Mouse (Mus musculus): Measurements from ENCODE around the gene Myo3b. TPM values are rescaled to one million over a fixed set of nuclear protein-coding genes. Genes with fewer than 3 reads are reported as not detected.

The Myo3b gene
- polyA plus RNA-seq, 1 experiment from 2014 or later = not detected

DNA sequence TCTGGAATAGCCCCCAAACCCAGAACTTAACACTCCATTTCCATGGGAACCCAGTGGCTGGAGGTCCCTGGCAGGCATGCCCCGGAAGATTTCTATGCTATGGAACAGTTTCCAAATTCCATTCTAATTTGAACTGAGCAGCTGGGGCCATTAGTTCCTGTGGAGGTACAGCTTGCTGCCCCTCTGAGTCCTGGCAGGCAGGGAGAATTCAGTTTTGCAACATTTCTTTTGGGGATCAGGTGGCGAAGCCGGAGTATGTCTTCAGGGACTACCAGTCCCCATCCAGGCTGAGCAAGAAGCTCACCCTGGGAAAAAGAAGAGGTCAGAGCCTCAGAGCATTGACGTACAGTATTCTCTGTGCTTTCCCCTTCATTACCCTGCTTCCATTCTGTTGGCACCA lies 94.4 kb downstream of the Myo3b start:
- Histone ChIP-seq H3K27ac (no peak overlapping the region), H3K9me3 (no peaks in the 10 kb centered on the region), H3K4me3 (replicated peaks) (no peak overlapping the region), H3K36me3 (no peaks in the 10 kb centered on the region), H3K9ac (replicated peaks) (no peak overlapping the region), H3K4me2 (no peak overlapping the region), H3K27me3 (peaks cover 23% of the 10 kb centered on the region; the same call in 1 of the 2 replicates), H3K4me1 (replicated peaks) (no peaks in the 10 kb centered on the region)
- WGBS = 82% methylated on average over 4 of the region's 4 CpGs
- no peak for ATAC-seq (ENCODE audit: insufficient number of reproducible peaks, insufficient read depth, low FRiP score, low TSS enrichment, low read depth)

DNA sequence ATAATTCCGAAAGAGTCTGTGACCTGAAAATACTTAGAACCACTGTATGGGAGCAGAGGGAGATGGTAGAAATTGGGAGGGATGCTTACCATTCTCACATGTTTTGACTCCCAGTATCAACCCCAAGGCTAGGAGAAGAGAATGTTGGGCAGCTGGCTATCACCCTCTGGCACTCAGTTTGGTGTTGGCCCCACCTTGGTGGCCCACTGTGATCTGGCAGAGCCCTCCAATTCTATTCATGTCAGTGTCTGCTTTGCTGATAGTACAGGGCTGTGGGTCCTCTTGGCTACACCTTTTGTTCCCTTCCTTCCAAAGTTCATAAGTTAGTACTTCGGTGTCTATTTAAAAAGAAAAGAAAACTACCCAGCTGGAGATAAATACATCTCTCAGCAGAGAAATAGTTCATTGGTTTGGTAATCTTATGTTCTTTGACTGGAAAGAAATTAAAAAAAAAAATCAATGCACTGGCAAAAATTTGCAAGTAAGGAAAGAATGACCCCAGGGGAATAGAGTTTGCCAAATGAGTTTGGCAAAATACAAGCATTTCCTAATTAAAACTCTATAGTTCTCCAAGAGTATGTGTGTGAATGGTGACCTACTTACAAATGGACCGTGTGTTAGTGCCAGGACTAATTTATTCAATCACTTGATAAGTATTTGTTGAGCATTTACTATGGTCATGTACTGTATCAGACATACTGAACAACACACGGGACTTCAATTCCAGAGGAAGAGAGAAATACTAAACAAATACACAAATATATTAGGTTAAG lies 98.5 kb downstream of the Myo3b start:
- H3K9ac ChIP-seq (replicated peaks) = no peak overlapping the region
- H3K4me2 ChIP-seq = no peak overlapping the region
- no peak overlapping the region for H3K27ac ChIP-seq

DNA sequence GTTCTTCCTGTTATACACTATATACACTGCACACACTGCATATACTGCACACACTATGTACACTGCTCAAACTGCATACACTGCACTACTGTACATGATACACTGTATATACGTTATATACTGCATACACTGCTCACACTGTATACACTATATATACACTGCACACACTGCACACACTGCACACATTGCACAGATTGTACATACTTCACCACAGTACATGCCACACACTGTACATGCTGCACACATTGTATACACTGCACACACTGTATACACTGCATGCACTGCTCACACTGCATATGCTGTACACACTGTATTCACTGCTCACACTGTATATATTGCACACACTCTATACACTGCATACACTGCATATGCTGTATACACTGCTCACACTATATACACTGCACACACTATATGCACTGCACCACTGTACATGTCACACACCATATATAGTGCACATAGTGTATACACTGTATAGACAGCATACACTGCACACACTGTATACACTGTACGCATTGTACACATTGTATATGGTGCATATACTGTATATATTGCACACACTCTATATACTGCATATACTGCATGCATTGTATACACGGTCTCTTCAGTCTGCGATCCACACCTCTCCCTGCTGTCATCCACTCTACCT lies 104.7 kb downstream of the Myo3b start:
- Histone ChIP-seq H3K27ac (no peak overlapping the region), H3K9ac (replicated peaks) (no peak overlapping the region), H3K27me3 (no peaks in the 10 kb centered on the region), H3K4me1 (replicated peaks) (no peaks in the 10 kb centered on the region), H3K36me3 (no peaks in the 10 kb centered on the region), H3K4me2 (no peak overlapping the region), H3K9me3 (no peaks in the 10 kb centered on the region), H3K4me3 (replicated peaks) (no peak overlapping the region)
- 95% methylated on average over 4 of the region's 4 CpGs for WGBS
- no peak for ATAC-seq (ENCODE audit: insufficient number of reproducible peaks, insufficient read depth, low FRiP score, low TSS enrichment, low read depth)

More for the DNA sequence above, 98.5 kb downstream of the Myo3b start:
- ATAC-seq (ENCODE audit: insufficient number of reproducible peaks, insufficient read depth, low FRiP score, low TSS enrichment, low read depth) = no peak
- Histone ChIP-seq H3K4me3 (replicated peaks) (no peak overlapping the region), H3K27me3 (no peaks in the 10 kb centered on the region), H3K9me3 (no peaks in the 10 kb centered on the region), H3K4me1 (replicated peaks) (no peaks in the 10 kb centered on the region), H3K36me3 (no peaks in the 10 kb centered on the region)
- 86% methylated on average over 4 of the region's 4 CpGs for WGBS

DNA sequence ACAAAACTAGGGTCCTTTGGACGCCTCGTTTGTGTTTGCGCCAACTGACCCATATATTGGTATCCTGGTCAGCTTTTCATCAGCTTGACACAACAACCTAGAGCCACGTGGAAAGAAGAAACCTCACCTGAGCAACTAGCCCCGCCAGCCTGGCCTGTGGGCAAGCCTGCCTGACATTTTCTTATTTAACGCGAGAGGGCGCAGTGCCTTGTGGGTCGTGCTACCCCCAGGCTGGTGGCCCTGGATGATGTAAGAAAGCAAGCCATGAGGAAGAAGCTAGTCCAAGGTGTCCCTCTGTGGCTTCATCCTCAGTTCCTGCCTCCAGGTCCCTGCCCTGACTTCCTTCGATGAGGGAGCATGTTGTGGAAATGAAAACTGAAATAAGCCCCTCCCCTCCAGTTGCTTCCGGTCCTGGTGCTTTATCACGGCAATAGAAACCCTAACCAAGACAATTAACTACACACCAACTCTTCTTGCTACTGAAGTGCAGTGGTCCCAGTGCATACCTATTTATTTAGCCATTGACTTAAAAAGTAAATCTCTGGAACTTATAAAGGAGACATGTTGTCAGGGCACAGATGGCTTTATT lies 108.2 kb downstream of the Myo3b start:
- Histone ChIP-seq H3K9me3 (no peaks in the 10 kb centered on the region), H3K27me3 (no peaks in the 10 kb centered on the region), H3K27ac (no peak overlapping the region), H3K4me3 (replicated peaks) (no peak overlapping the region), H3K9ac (replicated peaks) (no peak overlapping the region), H3K36me3 (no peaks in the 10 kb centered on the region), H3K4me2 (no peak overlapping the region), H3K4me1 (replicated peaks) (no peaks in the 10 kb centered on the region)
- no peak for ATAC-seq (ENCODE audit: insufficient number of reproducible peaks, insufficient read depth, low FRiP score, low TSS enrichment, low read depth)
- WGBS = 60% methylated on average over 12 of the region's 12 CpGs

DNA sequence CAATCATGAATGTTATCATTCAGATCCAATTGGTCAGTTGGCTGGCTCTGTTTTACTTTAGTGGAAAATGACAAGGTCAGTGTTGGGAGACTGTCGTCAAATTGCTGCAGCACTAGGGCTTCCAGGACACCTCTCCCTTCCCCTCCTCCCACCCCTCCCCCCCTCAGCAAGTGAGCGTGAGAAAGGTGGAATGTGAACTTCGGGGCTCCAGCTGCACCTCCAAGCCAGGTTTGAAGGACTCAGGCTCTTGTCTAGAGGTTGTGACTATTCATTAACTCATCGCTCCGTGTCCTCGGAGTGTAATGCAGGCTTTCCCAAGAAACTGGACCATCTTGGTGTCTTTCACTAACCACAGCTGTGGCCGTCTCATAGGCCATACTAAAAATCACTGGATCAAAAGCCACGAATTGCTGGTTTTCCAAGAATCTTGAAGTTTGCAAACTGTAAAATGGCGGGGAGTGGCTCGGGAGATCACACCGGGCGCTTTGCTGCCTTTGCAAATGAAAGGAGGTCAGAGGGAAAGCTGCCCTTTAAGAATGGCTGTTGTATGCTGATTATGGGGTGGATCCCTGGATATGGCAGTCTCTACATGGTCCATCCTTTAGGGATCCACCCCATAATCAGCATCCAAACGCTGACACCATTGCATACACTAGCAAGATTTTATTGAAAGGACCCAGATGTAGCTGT lies 110.0 kb downstream of the Myo3b start:
- H3K27me3 ChIP-seq = no peaks in the 10 kb centered on the region
- no peak overlapping the region for H3K9ac ChIP-seq (replicated peaks)
- no peak overlapping the region for H3K4me2 ChIP-seq
- H3K27ac ChIP-seq = no peak overlapping the region
- ATAC-seq (ENCODE audit: insufficient number of reproducible peaks, insufficient read depth, low FRiP score, low TSS enrichment, low read depth) = no peak
- no peak overlapping the region for H3K4me3 ChIP-seq (replicated peaks)
- H3K9me3 ChIP-seq = no peaks in the 10 kb centered on the region
- WGBS = 67% methylated on average over 13 of the region's 13 CpGs
- H3K4me1 ChIP-seq (replicated peaks) = no peaks in the 10 kb centered on the region
- H3K36me3 ChIP-seq = no peaks in the 10 kb centered on the region

DNA sequence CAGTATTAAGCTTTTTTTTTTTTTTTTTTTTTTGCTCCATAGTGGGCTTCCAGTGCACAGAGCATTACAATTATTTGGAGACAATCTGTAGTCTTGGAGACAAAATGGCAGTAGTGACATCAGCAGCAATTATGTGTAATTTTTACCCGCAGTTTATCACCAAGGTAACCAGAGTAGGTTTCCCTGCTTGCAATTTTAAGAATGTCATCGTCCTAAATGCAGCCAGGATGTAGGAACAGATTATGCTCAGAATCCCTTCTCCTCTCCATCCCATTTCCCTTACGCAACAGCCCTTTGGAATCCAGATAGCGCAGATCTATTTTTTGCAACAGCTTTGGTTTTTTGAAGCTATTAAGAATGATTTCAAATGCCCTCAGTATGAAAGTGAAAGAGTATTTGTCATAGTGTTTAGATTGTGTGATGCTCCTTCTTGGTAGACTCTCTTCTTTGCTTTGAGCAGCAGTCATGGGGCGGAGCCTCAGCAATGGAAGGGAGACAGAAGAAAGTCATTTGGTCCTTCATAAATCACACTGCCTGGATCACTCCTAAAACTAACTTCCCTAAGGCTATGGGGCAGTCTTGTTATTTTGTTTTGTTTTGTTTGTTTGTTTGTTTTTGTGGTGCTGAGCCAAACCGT lies 111.6 kb downstream of the Myo3b start:
- no peak overlapping the region for H3K9ac ChIP-seq (replicated peaks)
- H3K27ac ChIP-seq = no peak overlapping the region
- no peaks in the 10 kb centered on the region for H3K27me3 ChIP-seq
- no peaks in the 10 kb centered on the region for H3K9me3 ChIP-seq
- WGBS = 80% methylated on average over 6 of the region's 6 CpGs
- no peak for ATAC-seq (ENCODE audit: insufficient number of reproducible peaks, insufficient read depth, low FRiP score, low TSS enrichment, low read depth)
- no peaks in the 10 kb centered on the region for H3K4me1 ChIP-seq (replicated peaks)
- H3K4me3 ChIP-seq (replicated peaks) = no peak overlapping the region
- H3K4me2 ChIP-seq = no peak overlapping the region
- no peaks in the 10 kb centered on the region for H3K36me3 ChIP-seq

DNA sequence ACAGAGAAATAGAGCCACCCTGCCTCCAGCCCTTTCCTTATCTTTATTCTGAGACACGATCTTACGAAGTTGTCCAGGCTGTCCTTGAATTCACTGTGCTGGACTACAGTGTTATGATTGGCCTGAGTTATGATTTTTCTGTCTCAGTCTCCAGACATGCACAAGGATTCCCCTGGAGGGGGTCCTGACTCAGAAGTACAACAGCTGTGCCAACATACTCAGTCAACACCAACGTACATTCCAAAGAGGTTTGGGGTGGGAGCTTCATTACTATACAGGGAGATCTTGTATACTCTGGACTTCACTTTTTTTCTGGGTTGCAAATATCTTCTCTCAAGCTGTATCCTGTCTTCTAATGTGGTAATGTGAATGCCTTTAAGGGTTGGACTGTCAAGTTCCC lies 113.0 kb downstream of the Myo3b start:
- H3K4me3 ChIP-seq (replicated peaks) = no peak overlapping the region
- H3K9ac ChIP-seq (replicated peaks) = no peak overlapping the region
- ATAC-seq (ENCODE audit: insufficient number of reproducible peaks, insufficient read depth, low FRiP score, low TSS enrichment, low read depth) = no peak
- H3K27me3 ChIP-seq = no peaks in the 10 kb centered on the region
- no peaks in the 10 kb centered on the region for H3K9me3 ChIP-seq
- no peak overlapping the region for H3K4me2 ChIP-seq
- no peak overlapping the region for H3K27ac ChIP-seq
- WGBS = 84% methylated on average over 3 of the region's 3 CpGs
- no peaks in the 10 kb centered on the region for H3K4me1 ChIP-seq (replicated peaks)
- no peaks in the 10 kb centered on the region for H3K36me3 ChIP-seq

DNA sequence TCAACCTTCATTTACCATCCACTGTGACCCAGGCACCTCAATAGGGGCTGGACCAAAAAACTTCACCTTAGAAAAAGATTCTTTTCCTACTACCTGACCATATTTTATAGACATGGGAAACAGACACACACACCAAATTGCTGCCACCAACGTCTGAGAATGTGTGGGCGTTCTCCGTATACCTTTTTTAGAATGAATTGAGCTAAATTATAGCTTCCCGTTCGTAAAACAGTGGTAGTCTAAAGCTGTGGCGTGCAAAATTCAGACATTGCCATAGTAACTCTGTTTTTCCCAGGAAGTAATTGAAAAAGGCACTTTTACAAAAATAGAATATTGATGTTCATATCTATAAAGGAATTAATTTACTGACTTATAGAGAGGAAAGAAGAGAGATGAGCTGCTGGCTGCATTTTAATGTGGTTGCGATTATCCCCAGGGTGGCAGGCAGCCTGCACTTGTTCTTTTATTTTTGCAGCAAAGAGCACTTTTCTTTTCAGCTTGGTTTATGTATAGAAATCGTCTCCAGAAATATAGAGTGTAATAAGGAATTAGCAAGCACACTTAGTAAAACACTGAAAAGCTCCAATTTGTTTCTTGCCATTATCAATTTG lies 116.4 kb downstream of the Myo3b start:
- ATAC-seq (ENCODE audit: insufficient number of reproducible peaks, insufficient read depth, low FRiP score, low TSS enrichment, low read depth) = no peak
- Histone ChIP-seq H3K36me3 (no peaks in the 10 kb centered on the region), H3K9ac (replicated peaks) (no peak overlapping the region), H3K4me3 (replicated peaks) (no peak overlapping the region), H3K27ac (no peak overlapping the region), H3K4me2 (no peak overlapping the region), H3K27me3 (no peaks in the 10 kb centered on the region), H3K9me3 (no peaks in the 10 kb centered on the region), H3K4me1 (replicated peaks) (no peaks in the 10 kb centered on the region)
- 72% methylated on average over 8 of the region's 8 CpGs for WGBS

DNA sequence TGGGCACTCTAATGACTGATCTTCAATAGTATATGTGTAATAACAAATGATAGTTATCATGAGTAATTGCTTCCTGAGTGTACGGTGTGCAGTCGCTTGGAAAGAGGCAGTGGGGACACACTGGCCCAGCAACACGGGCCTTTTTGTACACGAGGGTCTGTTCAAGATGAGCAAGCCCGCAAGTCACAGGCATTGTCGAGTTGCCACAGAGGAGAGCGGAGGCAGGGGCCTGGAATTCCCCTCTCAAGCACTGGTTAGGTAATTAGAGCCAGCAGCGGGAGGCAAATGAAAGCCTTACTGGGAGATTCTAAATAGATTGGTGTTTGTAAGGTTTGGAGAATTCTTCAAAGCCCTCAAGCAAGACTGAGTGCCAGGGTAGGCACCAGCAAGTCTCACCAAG lies 120.6 kb downstream of the Myo3b start:
- H3K27me3 ChIP-seq = no peaks in the 10 kb centered on the region; the same call in 1 of the 2 replicates
- no peak overlapping the region for H3K27ac ChIP-seq
- no peaks in the 10 kb centered on the region for H3K4me1 ChIP-seq (replicated peaks)
- 32% methylated on average over 8 of the region's 8 CpGs for WGBS
- H3K4me3 ChIP-seq (replicated peaks) = no peak overlapping the region
- H3K9ac ChIP-seq (replicated peaks) = no peak overlapping the region
- no peak for ATAC-seq (ENCODE audit: insufficient number of reproducible peaks, insufficient read depth, low FRiP score, low TSS enrichment, low read depth)
- H3K4me2 ChIP-seq = no peak overlapping the region
- H3K9me3 ChIP-seq = no peaks in the 10 kb centered on the region
- H3K36me3 ChIP-seq = no peaks in the 10 kb centered on the region

DNA sequence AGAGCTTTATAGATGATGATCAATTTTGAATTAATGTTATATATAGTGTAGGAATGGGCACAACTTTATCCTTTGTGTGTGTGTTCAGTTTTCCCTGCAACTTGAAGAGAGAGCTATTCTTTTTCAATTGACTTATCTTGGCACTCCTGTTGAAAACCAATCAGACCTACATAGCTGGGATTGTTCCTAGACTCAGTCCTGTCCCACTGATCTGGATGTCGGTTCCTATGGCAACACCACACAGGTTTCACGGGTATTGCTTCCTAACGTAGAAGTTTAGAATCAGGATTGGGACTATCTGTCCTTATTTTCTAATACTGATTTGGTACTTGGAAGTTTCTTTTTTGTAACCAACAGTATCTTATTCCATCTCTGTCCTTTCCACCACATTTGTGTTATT lies 127.3 kb downstream of the Myo3b start:
- Histone ChIP-seq H3K4me2 (no peak overlapping the region), H3K36me3 (no peaks in the 10 kb centered on the region), H3K27ac (no peak overlapping the region), H3K27me3 (no peaks in the 10 kb centered on the region; the same call in 1 of the 2 replicates), H3K9me3 (no peaks in the 10 kb centered on the region), H3K4me3 (replicated peaks) (no peak overlapping the region), H3K9ac (replicated peaks) (no peak overlapping the region), H3K4me1 (replicated peaks) (peaks cover 8% of the 10 kb centered on the region; the same call in 1 of the 2 replicates)
- WGBS = 66% methylated on average over 3 of the region's 3 CpGs
- ATAC-seq (ENCODE audit: insufficient number of reproducible peaks, insufficient read depth, low FRiP score, low TSS enrichment, low read depth) = no peak
